Mouse (Mus musculus): Measurements from ENCODE around the gene 2210407C18Rik. TPM values are rescaled to one million over a fixed set of nuclear protein-coding genes. Genes with fewer than 3 reads are reported as not detected.

2210407C18Rik gene
- polyA plus RNA-seq, 1 experiment from 2014 or later = not detected

GRCm38 (mm10) chr11:58578636-58579035, 37.2 kb downstream of the 2210407C18Rik start:
- no peak overlapping the region for H3K4me2 ChIP-seq (ENCODE audit: low read depth, low read length)
- no peak overlapping the region for H3K27ac ChIP-seq (ENCODE audit: low read depth, low read length)
- H3K4me1 ChIP-seq (ENCODE audit: control insufficient read depth, insufficient read depth, low read length) = no peaks in the 10 kb centered on the region
- 82% methylated on average over 8 of the region's 8 CpGs for WGBS
- no peaks in the 10 kb centered on the region for H3K36me3 ChIP-seq (ENCODE audit: control insufficient read depth, insufficient read depth, low read length)
- H3K27me3 ChIP-seq (ENCODE audit: control insufficient read depth, insufficient read depth, low read length) = no peaks in the 10 kb centered on the region
- H3K4me3 ChIP-seq (ENCODE audit: low read depth, low read length) = no peak overlapping the region
- no peak for ATAC-seq (ENCODE audit: low read depth)
- no peaks in the 10 kb centered on the region for H3K9me3 ChIP-seq (ENCODE audit: control insufficient read depth, low read length)
- H3K9ac ChIP-seq (replicated peaks; ENCODE audit: low read depth, low read length) = no peak overlapping the region

DNA sequence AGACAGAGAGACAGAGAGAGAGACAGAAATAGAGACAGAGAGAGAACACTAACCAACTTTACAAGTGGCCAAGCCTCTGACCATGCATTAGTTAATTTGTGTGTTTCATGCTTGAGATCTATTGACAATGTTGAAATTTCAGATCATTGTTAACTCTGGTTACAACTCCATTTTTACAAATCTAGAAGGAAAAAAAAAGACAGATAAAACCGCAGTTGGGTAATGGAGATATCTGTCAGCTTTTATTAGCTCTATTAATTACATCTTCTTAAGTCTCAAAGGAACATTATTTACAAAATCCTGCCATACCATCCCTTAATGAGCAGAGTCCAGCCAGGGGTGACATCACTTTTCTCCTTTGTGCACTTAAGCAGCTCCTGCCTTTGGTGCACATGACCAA, 38.4 kb downstream of the 2210407C18Rik start, which contains the start of gene Olfr325:
Gene Olfr325, plus strand, starts transcription at position 301 of the 400 bp plus-strand sequence.
- WGBS = 84% methylated on average over 1 of the region's 1 CpGs
- no peaks in the 10 kb centered on the region for H3K9me3 ChIP-seq (ENCODE audit: control insufficient read depth, low read length)
- H3K4me2 ChIP-seq (ENCODE audit: low read depth, low read length) = no peak within 1 kb of the TSS
- no peak within 1 kb of the TSS for H3K27ac ChIP-seq (ENCODE audit: low read depth, low read length)
- no peaks in the 10 kb centered on the region for H3K27me3 ChIP-seq (ENCODE audit: control insufficient read depth, insufficient read depth, low read length)
- H3K4me3 ChIP-seq (ENCODE audit: low read depth, low read length) = no peak within 1 kb of the TSS
- no peaks in the 10 kb centered on the region for H3K4me1 ChIP-seq (ENCODE audit: control insufficient read depth, insufficient read depth, low read length)
- no peak for ATAC-seq (ENCODE audit: low read depth)
- H3K9ac ChIP-seq (replicated peaks; ENCODE audit: low read depth, low read length) = no peak within 1 kb of the TSS
- no peaks in the 10 kb centered on the region for H3K36me3 ChIP-seq (ENCODE audit: control insufficient read depth, insufficient read depth, low read length)

- Histone ChIP-seq H3K27me3 (ENCODE audit: control insufficient read depth, insufficient read depth, low read length) (no peaks in the 10 kb centered on the region), H3K4me1 (ENCODE audit: control insufficient read depth, insufficient read depth, low read length) (no peaks in the 10 kb centered on the region), H3K9me3 (ENCODE audit: control insufficient read depth, low read length) (no peaks in the 10 kb centered on the region), H3K9ac (replicated peaks; ENCODE audit: low read depth, low read length) (no peak within 1 kb of the TSS), H3K36me3 (ENCODE audit: control insufficient read depth, insufficient read depth, low read length) (no peaks in the 10 kb centered on the region), H3K27ac (ENCODE audit: low read depth, low read length) (no peak within 1 kb of the TSS), H3K4me3 (ENCODE audit: low read depth, low read length) (no peak within 1 kb of the TSS), H3K4me2 (ENCODE audit: low read depth, low read length) (no peak within 1 kb of the TSS)
- no peak for ATAC-seq (ENCODE audit: low read depth)
- WGBS = 72% methylated on average over 5 of the region's 5 CpGs
Measured at GRCm38 (mm10) chr11:58570405-58570804, 45.5 kb downstream of the 2210407C18Rik start, which contains the start of gene Olfr224. Gene Olfr224, minus strand, starts transcription at chr11:58570553.

Other genes starting within 250 kb of the 2210407C18Rik start
- not detected in 2 replicates for gene Lypd8, start 237.0 kb downstream of the 2210407C18Rik start, polyA plus RNA-seq (2014; fragmentation: Nextera tagmentation; extraction: Ambion mirVana)
- not detected in 2 replicates for gene 1810065E05Rik, start 195.0 kb downstream of the 2210407C18Rik start, polyA plus RNA-seq (2014; fragmentation: Nextera tagmentation; extraction: Ambion mirVana)
- gene Gm12253, start 183.5 kb downstream of the 2210407C18Rik start, polyA plus RNA-seq (2014; fragmentation: Nextera tagmentation; extraction: Ambion mirVana) = not detected in 2 replicates
- gene Lypd9, start 163.2 kb downstream of the 2210407C18Rik start, polyA plus RNA-seq (2014; fragmentation: Nextera tagmentation; extraction: Ambion mirVana) = not detected in 2 replicates
- gene Olfr30, start 153.8 kb downstream of the 2210407C18Rik start, polyA plus RNA-seq (2014; fragmentation: Nextera tagmentation; extraction: Ambion mirVana) = not detected in 2 replicates
- gene Olfr332, start 123.5 kb downstream of the 2210407C18Rik start, polyA plus RNA-seq (2014; fragmentation: Nextera tagmentation; extraction: Ambion mirVana) = not detected in 2 replicates
- not detected in 2 replicates for gene Olfr331, start 113.5 kb downstream of the 2210407C18Rik start, polyA plus RNA-seq (2014; fragmentation: Nextera tagmentation; extraction: Ambion mirVana)
- gene Olfr330, start 81.2 kb downstream of the 2210407C18Rik start, polyA plus RNA-seq (2014; fragmentation: Nextera tagmentation; extraction: Ambion mirVana) = 0.39 TPM in 1 of 2 replicates, not detected in the other
- gene Olfr329-ps, start 69.7 kb downstream of the 2210407C18Rik start, polyA plus RNA-seq (2014; fragmentation: Nextera tagmentation; extraction: Ambion mirVana) = 0.08 and 0.16 TPM in 2 replicates
- 0.12 and 0.18 TPM in 2 replicates for gene Olfr328, start 60.4 kb downstream of the 2210407C18Rik start, polyA plus RNA-seq (2014; fragmentation: Nextera tagmentation; extraction: Ambion mirVana)
- gene Olfr224, start 45.5 kb downstream of the 2210407C18Rik start, polyA plus RNA-seq (2014; fragmentation: Nextera tagmentation; extraction: Ambion mirVana) = 0.13 TPM in 1 of 2 replicates, not detected in the other
- not detected in 2 replicates for gene Olfr325, start 38.3 kb downstream of the 2210407C18Rik start, polyA plus RNA-seq (2014; fragmentation: Nextera tagmentation; extraction: Ambion mirVana)
- gene Olfr324, start 21.0 kb downstream of the 2210407C18Rik start, polyA plus RNA-seq (2014; fragmentation: Nextera tagmentation; extraction: Ambion mirVana) = 0.15 and 0.42 TPM in 2 replicates
- gene Olfr323, start 14.4 kb upstream of the 2210407C18Rik start, polyA plus RNA-seq (2014; fragmentation: Nextera tagmentation; extraction: Ambion mirVana) = not detected in 2 replicates
- gene Trim58, start 24.4 kb upstream of the 2210407C18Rik start, polyA plus RNA-seq (2014; fragmentation: Nextera tagmentation; extraction: Ambion mirVana) = 0.15 and 0.21 TPM in 2 replicates
- gene Olfr322, start 42.7 kb upstream of the 2210407C18Rik start, polyA plus RNA-seq (2014; fragmentation: Nextera tagmentation; extraction: Ambion mirVana) = not detected in 2 replicates
- gene Olfr320, start 65.0 kb upstream of the 2210407C18Rik start, polyA plus RNA-seq (2014; fragmentation: Nextera tagmentation; extraction: Ambion mirVana) = not detected in 2 replicates
- gene Olfr319, start 83.1 kb upstream of the 2210407C18Rik start, polyA plus RNA-seq (2014; fragmentation: Nextera tagmentation; extraction: Ambion mirVana) = not detected in 2 replicates
- gene Olfr318, start 107.9 kb upstream of the 2210407C18Rik start, polyA plus RNA-seq (2014; fragmentation: Nextera tagmentation; extraction: Ambion mirVana) = not detected in 2 replicates
- gene Olfr317, start 123.1 kb upstream of the 2210407C18Rik start, polyA plus RNA-seq (2014; fragmentation: Nextera tagmentation; extraction: Ambion mirVana) = 0.48 and 0.63 TPM in 2 replicates
- gene Olfr316, start 136.7 kb upstream of the 2210407C18Rik start, polyA plus RNA-seq (2014; fragmentation: Nextera tagmentation; extraction: Ambion mirVana) = not detected in 2 replicates
- not detected in 2 replicates for gene Olfr315, start 157.1 kb upstream of the 2210407C18Rik start, polyA plus RNA-seq (2014; fragmentation: Nextera tagmentation; extraction: Ambion mirVana)
- not detected in 2 replicates for gene Olfr314, start 166.9 kb upstream of the 2210407C18Rik start, polyA plus RNA-seq (2014; fragmentation: Nextera tagmentation; extraction: Ambion mirVana)
- 6.9 and 13.2 TPM in 2 replicates for gene Fam183b, start 185.9 kb upstream of the 2210407C18Rik start, polyA plus RNA-seq (2014; fragmentation: Nextera tagmentation; extraction: Ambion mirVana)
- gene Olfr313, start 198.9 kb upstream of the 2210407C18Rik start, polyA plus RNA-seq (2014; fragmentation: Nextera tagmentation; extraction: Ambion mirVana) = not detected in 2 replicates
- gene Olfr312, start 213.2 kb upstream of the 2210407C18Rik start, polyA plus RNA-seq (2014; fragmentation: Nextera tagmentation; extraction: Ambion mirVana) = not detected in 2 replicates
- not detected in 2 replicates for gene Olfr311, start 223.2 kb upstream of the 2210407C18Rik start, polyA plus RNA-seq (2014; fragmentation: Nextera tagmentation; extraction: Ambion mirVana)
- gene Gm12258, start 231.1 kb upstream of the 2210407C18Rik start, polyA plus RNA-seq (2014; fragmentation: Nextera tagmentation; extraction: Ambion mirVana) = 28.5 and 30.4 TPM in 2 replicates